Mouse (Mus musculus): ENCODE results near the gene Ampd3.

DNA sequence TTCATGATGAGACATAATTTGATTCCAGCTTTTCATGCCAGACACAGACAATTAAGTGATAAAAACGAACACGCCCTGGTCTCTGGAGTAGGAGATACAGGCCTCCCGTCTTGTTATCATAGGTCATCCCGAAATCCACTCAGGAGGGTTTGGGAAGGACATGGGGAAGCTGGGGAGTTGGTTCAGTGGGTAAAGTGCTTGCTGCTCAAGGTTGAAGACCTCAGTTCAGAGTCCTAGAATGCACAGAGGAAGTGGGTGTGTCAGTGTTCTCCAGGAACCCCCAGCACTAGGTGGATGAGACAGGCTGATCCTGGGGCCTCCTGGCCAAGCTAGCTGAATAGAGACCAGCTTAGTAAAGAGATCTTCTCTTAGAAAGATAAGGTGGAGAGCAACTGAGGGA, 2.9 kb downstream of the Ampd3 start:
- TF ChIP-seq CTCF (conservative IDR thresholded peaks at IDR 0.05; ENCODE audit: low read length) = no peak
- TF ChIP-seq NANOG (IDR thresholded peaks at IDR 0.05; ENCODE audit: borderline replicate concordance, low read length) = no peak
- TF ChIP-seq POU5F1 (IDR thresholded peaks at IDR 0.05; ENCODE audit: borderline replicate concordance, low read length) = no peak
